Mouse (Mus musculus): ENCODE data around the gene Cox5a.

Cox5a gene

GRCm38 (mm10) chr9:57561711-57562099 lies 40.6 kb downstream of the Cox5a start:
- no peak for DNase-seq (ENCODE audit: low spot score in 2 of 2)

- DNase-seq (ENCODE audit: low spot score in 2 of 2): peak; percentile 47 to 48
Measured at GRCm38 (mm10) chr9:57562896-57563372, 41.9 kb downstream of the Cox5a start.

GRCm38 (mm10) chr9:57564609-57565008 lies 43.5 kb downstream of the Cox5a start:
- DNase-seq (ENCODE audit: low spot score in 2 of 2): no peak

- DNase-seq (ENCODE audit: low spot score in 2 of 2): peak; percentile 63 to 68
Measured at GRCm38 (mm10) chr9:57565741-57566221, 44.7 kb downstream of the Cox5a start.

- no peak for DNase-seq (ENCODE audit: low spot score in 2 of 2)
Measured at GRCm38 (mm10) chr9:57566846-57567245, 45.8 kb downstream of the Cox5a start.

- no peak for DNase-seq (ENCODE audit: low spot score in 2 of 2)
Measured at GRCm38 (mm10) chr9:57568500-57568899, 47.4 kb downstream of the Cox5a start.

- DNase-seq (ENCODE audit: low spot score in 2 of 2): no peak
Measured at GRCm38 (mm10) chr9:57574397-57574796, 53.3 kb downstream of the Cox5a start.

GRCm38 (mm10) chr9:57575577-57575976 lies 54.5 kb downstream of the Cox5a start:
- DNase-seq (ENCODE audit: low spot score in 2 of 2): no peak

GRCm38 (mm10) chr9:57577144-57577849 lies 56.2 kb downstream of the Cox5a start:
- no peak for DNase-seq (ENCODE audit: low spot score in 2 of 2)

Data from frontal cortex, postnatal 36 days (tissue).